Mouse (Mus musculus): ENCODE measurements around the gene Mff. TPM values are rescaled to one million over a fixed set of nuclear protein-coding genes. Genes with fewer than 3 reads are reported as not detected.

Gene Mff
- polyA plus RNA-seq, 1 experiment from 2014 or later = 416 TPM

DNA sequence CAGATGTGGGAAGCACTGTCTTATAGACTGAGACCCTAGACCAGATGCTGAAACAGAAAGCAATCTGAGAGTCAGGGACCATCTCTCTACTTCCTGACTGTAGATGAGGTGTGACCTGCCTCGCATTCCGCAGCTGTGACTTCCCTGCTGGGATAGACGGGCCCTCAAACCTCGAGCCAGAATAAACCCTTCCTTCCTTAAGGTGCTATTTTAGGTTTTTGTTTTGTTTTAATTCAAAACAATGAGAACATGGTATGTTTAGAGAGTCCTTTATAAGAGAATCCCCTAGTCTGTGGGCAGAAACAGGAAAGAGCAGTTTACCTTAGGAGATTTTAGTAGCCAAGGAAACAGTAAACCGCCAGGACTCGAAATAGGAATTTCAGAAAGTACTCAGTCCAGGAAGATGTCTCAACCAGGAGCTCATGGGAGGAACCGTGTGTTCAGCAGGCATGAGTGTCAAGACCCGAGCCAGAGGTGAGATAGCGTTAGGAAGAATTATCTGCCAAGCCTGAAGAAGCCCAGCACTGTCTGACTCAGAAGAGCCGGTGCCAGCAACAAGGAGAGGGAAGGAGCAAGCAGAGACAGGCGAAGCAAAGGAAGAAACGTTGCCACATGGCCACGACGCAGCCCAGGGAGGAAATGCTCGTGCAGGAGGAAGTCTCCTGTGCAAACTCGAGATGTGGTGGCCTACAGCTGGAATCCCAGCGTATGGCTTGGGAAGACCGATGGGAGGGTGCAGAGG, 71.2 kb downstream of the Mff start:
- Histone ChIP-seq H3K9me3 (replicated peaks; ENCODE audit: control insufficient read depth, low read length, poor library complexity, severe bottlenecking) (no peaks in the 10 kb centered on the region), H3K27me3 (ENCODE audit: control insufficient read depth, insufficient read depth, low read depth, low read length) (no peaks in the 10 kb centered on the region), H3K36me3 (ENCODE audit: control insufficient read depth, insufficient read depth, low read length) (no peaks in the 10 kb centered on the region), H3K27ac (ENCODE audit: low read length) (no peak overlapping the region), H3K9ac (ENCODE audit: low read depth, low read length) (no peak overlapping the region), H3K4me1 (ENCODE audit: control insufficient read depth, insufficient read depth, low read length) (no peaks in the 10 kb centered on the region), H3K4me3 (ENCODE audit: low read depth, low read length) (no peak overlapping the region), H3K4me2 (ENCODE audit: low read length) (no peak overlapping the region)
- no peak for ATAC-seq
- WGBS = 89% methylated on average over 18 of the region's 18 CpGs

GRCm38 (mm10) chr1:82797088-82797487, 72.4 kb downstream of the Mff start:
- Histone ChIP-seq H3K36me3 (ENCODE audit: control insufficient read depth, insufficient read depth, low read length) (no peaks in the 10 kb centered on the region), H3K4me3 (ENCODE audit: low read depth, low read length) (no peak overlapping the region), H3K4me1 (ENCODE audit: control insufficient read depth, insufficient read depth, low read length) (no peaks in the 10 kb centered on the region), H3K27ac (ENCODE audit: low read length) (no peak overlapping the region), H3K27me3 (ENCODE audit: control insufficient read depth, insufficient read depth, low read depth, low read length) (no peaks in the 10 kb centered on the region), H3K4me2 (ENCODE audit: low read length) (no peak overlapping the region), H3K9ac (ENCODE audit: low read depth, low read length) (no peak overlapping the region), H3K9me3 (replicated peaks; ENCODE audit: control insufficient read depth, low read length, poor library complexity, severe bottlenecking) (no peaks in the 10 kb centered on the region)
- no peak for ATAC-seq
- WGBS = 97% methylated on average over 4 of the region's 4 CpGs

GRCm38 (mm10) chr1:82798304-82798703, 73.6 kb downstream of the Mff start:
- H3K27ac ChIP-seq (ENCODE audit: low read length) = no peak overlapping the region
- 52% methylated on average over 5 of the region's 5 CpGs for WGBS
- no peaks in the 10 kb centered on the region for H3K9me3 ChIP-seq (replicated peaks; ENCODE audit: control insufficient read depth, low read length, poor library complexity, severe bottlenecking)
- no peak overlapping the region for H3K4me3 ChIP-seq (ENCODE audit: low read depth, low read length)
- no peaks in the 10 kb centered on the region for H3K4me1 ChIP-seq (ENCODE audit: control insufficient read depth, insufficient read depth, low read length)
- no peak for ATAC-seq
- no peak overlapping the region for H3K9ac ChIP-seq (ENCODE audit: low read depth, low read length)
- H3K4me2 ChIP-seq (ENCODE audit: low read length) = no peak overlapping the region
- H3K27me3 ChIP-seq (ENCODE audit: control insufficient read depth, insufficient read depth, low read depth, low read length) = no peaks in the 10 kb centered on the region
- H3K36me3 ChIP-seq (ENCODE audit: control insufficient read depth, insufficient read depth, low read length) = no peaks in the 10 kb centered on the region

- no peaks in the 10 kb centered on the region for H3K27me3 ChIP-seq (ENCODE audit: control insufficient read depth, insufficient read depth, low read depth, low read length)
- H3K36me3 ChIP-seq (ENCODE audit: control insufficient read depth, insufficient read depth, low read length) = no peaks in the 10 kb centered on the region
- H3K4me3 ChIP-seq (ENCODE audit: low read depth, low read length) = no peak overlapping the region
- no peak for ATAC-seq
- no peaks in the 10 kb centered on the region for H3K9me3 ChIP-seq (replicated peaks; ENCODE audit: control insufficient read depth, low read length, poor library complexity, severe bottlenecking)
- H3K27ac ChIP-seq (ENCODE audit: low read length) = no peak overlapping the region
- no peaks in the 10 kb centered on the region for H3K4me1 ChIP-seq (ENCODE audit: control insufficient read depth, insufficient read depth, low read length)
- H3K9ac ChIP-seq (ENCODE audit: low read depth, low read length) = no peak overlapping the region
- WGBS = 91% methylated on average over 4 of the region's 4 CpGs
- H3K4me2 ChIP-seq (ENCODE audit: low read length) = no peak overlapping the region
Measured at GRCm38 (mm10) chr1:82798922-82799321, 74.2 kb downstream of the Mff start.

DNA sequence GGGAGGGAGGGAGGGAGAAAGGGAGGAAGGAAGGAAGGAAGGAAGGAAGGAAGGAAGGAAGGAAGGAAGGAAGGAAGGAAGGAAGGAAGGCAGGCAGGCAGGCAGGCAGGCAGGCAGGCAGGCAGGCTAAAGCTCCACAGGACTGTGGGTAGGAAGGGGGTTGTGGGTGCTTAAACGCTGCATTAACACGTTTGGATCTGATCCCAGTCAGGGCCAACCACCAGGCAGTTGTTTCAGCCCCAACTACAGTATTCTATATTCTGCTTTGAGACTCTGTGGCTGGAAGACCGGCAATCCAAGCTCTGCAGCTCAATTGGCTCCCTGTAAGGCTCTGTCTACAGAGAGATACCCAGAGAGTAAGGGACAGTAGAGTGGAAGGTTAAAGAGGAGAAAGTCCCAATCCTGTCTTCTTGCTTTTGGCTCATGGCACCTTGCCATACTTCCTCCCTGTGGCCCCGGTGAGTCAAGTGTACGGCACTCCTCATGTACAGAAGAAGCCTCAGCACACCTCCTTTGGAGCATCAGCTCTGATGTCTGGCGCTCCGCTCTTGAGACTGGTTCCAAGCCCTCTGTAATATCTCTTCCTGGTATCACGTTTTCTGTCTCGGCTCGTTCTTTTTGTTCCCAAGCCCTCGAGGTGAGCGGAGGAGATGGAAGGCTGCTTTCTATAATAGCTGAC, 76.6 kb downstream of the Mff start:
- H3K9me3 ChIP-seq (replicated peaks; ENCODE audit: control insufficient read depth, low read length, poor library complexity, severe bottlenecking) = no peaks in the 10 kb centered on the region
- H3K27ac ChIP-seq (ENCODE audit: low read length) = no peak overlapping the region
- WGBS = 82% methylated on average over 12 of the region's 12 CpGs
- H3K4me3 ChIP-seq (ENCODE audit: low read depth, low read length) = no peak overlapping the region
- H3K9ac ChIP-seq (ENCODE audit: low read depth, low read length) = no peak overlapping the region
- H3K4me2 ChIP-seq (ENCODE audit: low read length) = no peak overlapping the region
- no peak for ATAC-seq
- H3K4me1 ChIP-seq (ENCODE audit: control insufficient read depth, insufficient read depth, low read length) = no peaks in the 10 kb centered on the region
- H3K36me3 ChIP-seq (ENCODE audit: control insufficient read depth, insufficient read depth, low read length) = no peaks in the 10 kb centered on the region
- no peaks in the 10 kb centered on the region for H3K27me3 ChIP-seq (ENCODE audit: control insufficient read depth, insufficient read depth, low read depth, low read length)

Other genes with a start within 250 kb of the Mff start
- gene Col4a4, start 138.0 kb upstream of the Mff start, polyA plus RNA-seq (2015; fragmentation: Nextera tagmentation; extraction: Ambion mirVana) = 0.11 and 0.25 TPM in 2 replicates
- 0.24 and 0.25 TPM in 2 replicates for gene Col4a3, start 138.0 kb upstream of the Mff start, polyA plus RNA-seq (2015; fragmentation: Nextera tagmentation; extraction: Ambion mirVana)
- gene Tm4sf20, start 43.6 kb downstream of the Mff start, polyA plus RNA-seq (2015; fragmentation: Nextera tagmentation; extraction: Ambion mirVana) = 0.11 TPM in 1 of 2 replicates, not detected in the other
- not detected in 2 replicates for gene Gm47791, start 46.4 kb downstream of the Mff start, polyA plus RNA-seq (2015; fragmentation: Nextera tagmentation; extraction: Ambion mirVana)
- gene Agfg1, start 114.6 kb downstream of the Mff start, polyA plus RNA-seq (2015; fragmentation: Nextera tagmentation; extraction: Ambion mirVana) = 25.7 and 27.9 TPM in 2 replicates
- 0.72 TPM in 1 of 2 replicates, not detected in the other for gene A030005L19Rik, start 188.4 kb downstream of the Mff start, polyA plus RNA-seq (2015; fragmentation: Nextera tagmentation; extraction: Ambion mirVana)
- gene A030014E15Rik, start 200.0 kb downstream of the Mff start, polyA plus RNA-seq (2015; fragmentation: Nextera tagmentation; extraction: Ambion mirVana) = not detected in 2 replicates
- gene Gm6217, start 206.5 kb downstream of the Mff start, polyA plus RNA-seq (2015; fragmentation: Nextera tagmentation; extraction: Ambion mirVana) = not detected in 2 replicates
- gene A030003K21Rik, start 218.5 kb downstream of the Mff start, polyA plus RNA-seq (2015; fragmentation: Nextera tagmentation; extraction: Ambion mirVana) = not detected in 2 replicates
- not detected in 2 replicates for gene Gm7544, start 231.1 kb downstream of the Mff start, polyA plus RNA-seq (2015; fragmentation: Nextera tagmentation; extraction: Ambion mirVana)
- gene Gm47955, start 235.4 kb downstream of the Mff start, polyA plus RNA-seq (2015; fragmentation: Nextera tagmentation; extraction: Ambion mirVana) = not detected in 2 replicates